Mouse (Mus musculus) cortical plate, adult 2 months (tissue): ENCODE data around the gene Cd164.

ENCODE experiments used
- CTCF ChIP-seq: fragments of 200-500 bp; IDR thresholded peaks from 2 replicates; pipeline ENCODE4 v1.5.1; 2011; ENCODE audit warnings: mild to moderate bottlenecking, control low read depth, low read length; ENCODE audit not compliant: insufficient read depth; ENCODE audit errors: extremely low read depth
- POLR2A ChIP-seq: fragments of 200-500 bp; IDR thresholded peaks from 2 replicates; pipeline ENCODE4 v1.6.1; 2011; ENCODE audit warnings: mild to moderate bottlenecking, low read length, control low read depth; ENCODE audit not compliant: insufficient read depth; ENCODE audit errors: extremely low read depth

DNA sequence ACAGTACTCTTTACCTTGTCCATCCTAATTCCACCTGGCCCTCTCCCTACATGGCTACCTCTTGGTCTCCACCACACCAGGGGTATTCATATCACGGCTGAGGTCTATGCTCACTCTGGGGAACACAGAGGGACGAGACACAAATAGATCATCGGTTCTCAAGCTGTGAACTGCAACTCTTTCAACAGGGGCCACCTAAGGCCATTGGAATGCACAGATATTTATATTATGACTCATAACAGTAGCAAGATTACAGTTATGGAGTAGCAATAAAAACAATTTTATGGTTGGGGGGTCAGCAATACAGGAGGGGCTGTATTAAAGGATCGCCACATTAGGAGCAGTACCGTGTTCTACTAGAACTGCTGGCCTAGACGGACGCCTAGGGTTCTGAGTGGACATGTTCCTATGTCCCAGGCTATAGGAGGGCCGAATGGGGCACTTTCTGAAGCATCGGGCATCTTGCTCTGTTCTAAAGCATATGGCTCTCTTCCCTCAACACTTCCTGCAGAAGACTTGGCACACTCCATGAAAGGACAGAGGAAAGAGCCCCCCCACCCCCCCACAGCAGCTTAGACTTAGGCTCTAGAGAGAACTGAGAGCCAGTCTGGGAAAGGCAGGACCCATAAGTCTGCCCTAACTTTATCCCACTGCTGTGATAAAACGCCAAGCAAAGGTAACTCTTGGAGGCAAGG lies 42.6 kb downstream of the Cd164 start:
- TF ChIP-seq CTCF = no peak
- no peak for TF ChIP-seq POLR2A
